Mouse (Mus musculus) lung, postnatal 0 days (tissue): ENCODE results near the gene Celsr1.

ENCODE experiments used
- CTCF ChIP-seq: IDR thresholded peaks from 2 replicates; pipeline ENCODE4 v1.5.1; 2016; ENCODE audit warnings: antibody characterized with exemption, mild to moderate bottlenecking
- EP300 ChIP-seq: IDR thresholded peaks from 2 replicates; pipeline ENCODE4 v1.6.1; 2016; ENCODE audit warnings: antibody characterized with exemption, mild to moderate bottlenecking, control low read depth

DNA sequence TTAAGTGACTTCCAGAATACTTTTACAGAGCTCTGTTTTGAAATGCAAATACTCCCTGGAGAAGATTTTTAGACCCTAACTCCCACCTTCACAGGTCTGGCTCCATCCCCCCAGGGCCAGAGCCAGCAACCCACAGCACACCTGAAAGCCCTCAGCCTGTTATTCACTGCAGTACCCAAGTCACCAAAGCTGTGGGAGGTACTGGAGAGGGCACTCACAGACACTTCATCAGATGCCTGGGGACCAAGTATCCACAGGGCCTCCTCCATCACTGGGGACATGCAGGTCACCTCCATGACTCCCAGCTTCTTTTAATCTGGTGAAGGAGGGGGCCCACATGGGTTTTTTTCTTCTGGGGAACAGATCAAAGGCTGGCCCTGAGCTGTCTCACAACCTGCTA, 40.2 kb downstream of the Celsr1 start:
- TF ChIP-seq CTCF = no peak
- no peak for TF ChIP-seq EP300
